Mouse (Mus musculus): ENCODE results near the gene Sh2b1. TPM values are rescaled to one million over a fixed set of nuclear protein-coding genes. Genes with fewer than 3 reads are reported as not detected.

Gene Sh2b1
- polyA plus RNA-seq, 1 experiment from 2014 or later, result 44.6 TPM

DNA sequence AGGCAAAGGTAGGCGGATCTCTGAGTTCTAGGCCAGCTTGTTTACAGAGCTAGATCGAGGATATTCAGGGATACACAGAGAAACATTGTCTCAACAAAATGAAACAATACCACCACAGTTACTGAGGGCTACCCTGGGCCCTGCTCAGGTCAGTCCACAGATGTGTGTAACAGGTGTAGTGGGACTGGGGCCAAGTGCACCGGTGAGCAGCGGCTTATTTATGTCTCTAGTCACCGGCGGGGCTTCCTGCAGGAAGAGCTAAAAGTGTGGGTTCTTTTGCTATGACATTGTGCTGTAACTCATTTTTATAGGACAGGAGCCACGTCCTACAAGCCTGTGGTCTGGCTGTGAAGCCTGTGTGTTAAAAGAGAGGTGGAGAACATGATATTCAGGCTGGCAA, 21.4 kb downstream of the Sh2b1 start:
- Histone ChIP-seq H3K4me1 (ENCODE audit: control insufficient read depth, insufficient read depth, low read length) (no peaks in the 10 kb centered on the region), H3K9ac (ENCODE audit: low read length) (no peak overlapping the region), H3K9me3 (ENCODE audit: control insufficient read depth, low read length) (no peaks in the 10 kb centered on the region), H3K27me3 (ENCODE audit: control insufficient read depth, insufficient read depth, low read length) (no peaks in the 10 kb centered on the region), H3K27ac (ENCODE audit: low read depth, low read length) (no peak overlapping the region), H3K4me3 (ENCODE audit: low read depth, low read length) (no peak overlapping the region), H3K36me3 (ENCODE audit: control insufficient read depth, insufficient read depth, low read length) (no peaks in the 10 kb centered on the region), H3K4me2 (no peak overlapping the region)
- DNase-seq (ENCODE audit: low spot score, missing footprints), result no peak
- ATAC-seq (ENCODE audit: low FRiP score), result no peak
- WGBS, result 86% methylated on average over 7 of the region's 7 CpGs

DNA sequence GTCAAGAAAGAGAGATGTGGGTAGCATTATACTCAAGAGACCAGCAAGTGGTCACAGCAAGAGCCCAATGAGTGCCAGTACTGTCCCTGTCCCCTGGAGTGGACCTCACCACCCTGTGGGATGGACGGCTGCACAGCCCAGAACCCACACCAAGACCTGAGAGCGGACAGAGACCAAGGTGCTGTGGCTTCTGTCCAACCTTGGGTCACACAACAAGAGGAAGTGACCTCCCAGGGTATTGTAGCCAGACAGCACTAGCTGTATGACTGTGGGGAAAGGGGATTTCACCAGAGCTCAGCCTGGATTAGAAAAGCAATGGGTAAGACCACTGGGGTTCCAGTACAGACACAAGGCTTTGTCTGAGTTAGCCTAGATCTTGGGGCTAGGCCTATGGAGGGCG, 23.0 kb downstream of the Sh2b1 start:
- no peaks in the 10 kb centered on the region for H3K4me1 ChIP-seq (ENCODE audit: control insufficient read depth, insufficient read depth, low read length)
- H3K9me3 ChIP-seq (ENCODE audit: control insufficient read depth, low read length), result no peaks in the 10 kb centered on the region
- no peaks in the 10 kb centered on the region for H3K36me3 ChIP-seq (ENCODE audit: control insufficient read depth, insufficient read depth, low read length)
- no peak overlapping the region for H3K9ac ChIP-seq (ENCODE audit: low read length)
- H3K4me3 ChIP-seq (ENCODE audit: low read depth, low read length), result no peak overlapping the region
- ATAC-seq (ENCODE audit: low FRiP score), result no peak
- H3K4me2 ChIP-seq, result no peak overlapping the region
- DNase-seq (ENCODE audit: low spot score, missing footprints), result no peak
- no peak overlapping the region for H3K27ac ChIP-seq (ENCODE audit: low read depth, low read length)
- 86% methylated on average over 3 of the region's 3 CpGs for WGBS
- H3K27me3 ChIP-seq (ENCODE audit: control insufficient read depth, insufficient read depth, low read length), result no peaks in the 10 kb centered on the region

DNA sequence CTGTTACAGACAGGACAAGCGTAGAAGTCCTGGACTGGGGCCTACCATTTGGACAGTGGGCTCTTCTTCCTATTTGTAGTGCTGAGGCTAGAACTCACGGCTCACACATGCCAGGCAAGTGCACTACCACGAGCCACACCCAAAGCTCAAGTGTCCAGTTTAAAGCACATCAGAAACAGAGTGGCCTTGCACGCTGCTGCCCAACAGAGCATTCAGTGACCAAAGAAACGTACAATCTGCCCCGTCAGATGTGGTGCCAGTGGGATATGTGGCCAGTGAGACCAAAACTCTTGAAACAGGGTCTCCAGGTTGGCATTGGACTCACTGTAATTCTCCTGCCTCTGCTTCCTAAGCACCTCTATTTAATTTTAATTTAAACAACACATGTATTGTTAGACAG, 24.6 kb downstream of the Sh2b1 start:
- no peak overlapping the region for H3K27ac ChIP-seq (ENCODE audit: low read depth, low read length)
- no peak for DNase-seq (ENCODE audit: low spot score, missing footprints)
- no peaks in the 10 kb centered on the region for H3K9me3 ChIP-seq (ENCODE audit: control insufficient read depth, low read length)
- H3K4me2 ChIP-seq, result no peak overlapping the region
- H3K9ac ChIP-seq (ENCODE audit: low read length), result no peak overlapping the region
- no peaks in the 10 kb centered on the region for H3K4me1 ChIP-seq (ENCODE audit: control insufficient read depth, insufficient read depth, low read length)
- no peaks in the 10 kb centered on the region for H3K27me3 ChIP-seq (ENCODE audit: control insufficient read depth, insufficient read depth, low read length)
- 90% methylated on average over 6 of the region's 6 CpGs for WGBS
- H3K4me3 ChIP-seq (ENCODE audit: low read depth, low read length), result no peak overlapping the region
- H3K36me3 ChIP-seq (ENCODE audit: control insufficient read depth, insufficient read depth, low read length), result no peaks in the 10 kb centered on the region
- ATAC-seq (ENCODE audit: low FRiP score), result no peak

DNA sequence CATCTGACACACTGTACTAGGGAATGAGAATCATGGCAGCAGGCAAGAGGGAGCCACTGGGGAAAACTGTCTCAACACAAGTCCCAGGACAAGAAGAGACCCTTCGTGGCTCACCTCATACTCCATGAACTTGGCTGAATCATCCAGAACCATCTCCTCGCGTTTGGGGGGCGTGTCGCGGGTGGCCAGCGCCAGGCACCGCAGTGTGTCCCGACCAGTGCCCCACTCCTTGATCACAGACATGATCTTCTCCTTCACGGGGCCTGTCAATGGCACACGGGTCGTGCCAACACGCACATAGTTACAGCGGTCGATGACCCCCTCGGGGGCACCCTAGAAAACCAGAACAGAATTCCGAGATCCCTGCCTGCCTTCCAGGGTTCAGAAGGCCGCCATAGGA, 25.2 kb downstream of the Sh2b1 start:
- H3K9me3 ChIP-seq (ENCODE audit: control insufficient read depth, low read length), result no peaks in the 10 kb centered on the region
- H3K9ac ChIP-seq (ENCODE audit: low read length), result no peak overlapping the region
- DNase-seq (ENCODE audit: low spot score, missing footprints) (no peak), ATAC-seq (ENCODE audit: low FRiP score) (no peak)
- no peaks in the 10 kb centered on the region; the same call in 1 of the 2 replicates for H3K36me3 ChIP-seq (ENCODE audit: control insufficient read depth, insufficient read depth, low read length)
- H3K4me2 ChIP-seq, result no peak overlapping the region
- no peak overlapping the region for H3K4me3 ChIP-seq (ENCODE audit: low read depth, low read length)
- H3K4me1 ChIP-seq (ENCODE audit: control insufficient read depth, insufficient read depth, low read length), result no peaks in the 10 kb centered on the region
- WGBS, result 91% methylated on average over 18 of the region's 18 CpGs
- no peak overlapping the region for H3K27ac ChIP-seq (ENCODE audit: low read depth, low read length)
- no peaks in the 10 kb centered on the region for H3K27me3 ChIP-seq (ENCODE audit: control insufficient read depth, insufficient read depth, low read length)

DNA sequence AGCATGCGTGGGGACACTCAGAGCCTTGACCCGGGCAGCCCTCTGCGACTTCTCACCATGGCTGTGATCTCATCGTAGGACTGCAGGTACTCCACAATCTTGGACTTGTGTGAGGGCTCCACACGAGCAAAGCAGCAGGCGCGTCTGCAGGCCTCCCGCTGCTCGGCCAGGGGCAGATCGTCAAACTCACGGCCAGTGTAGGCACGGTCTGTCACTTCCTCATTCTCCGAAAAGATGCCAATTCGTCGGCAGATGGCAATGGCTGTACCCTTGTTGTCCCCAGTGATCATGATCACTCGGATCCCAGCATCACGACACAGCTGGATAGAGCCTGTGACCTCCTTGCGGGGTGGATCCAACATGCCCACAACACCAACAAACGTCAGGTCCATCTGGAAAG, 26.7 kb downstream of the Sh2b1 start:
- Histone ChIP-seq H3K4me1 (ENCODE audit: control insufficient read depth, insufficient read depth, low read length) (no peaks in the 10 kb centered on the region), H3K9me3 (ENCODE audit: control insufficient read depth, low read length) (no peaks in the 10 kb centered on the region), H3K9ac (ENCODE audit: low read length) (no peak overlapping the region), H3K27ac (ENCODE audit: low read depth, low read length) (no peak overlapping the region), H3K27me3 (ENCODE audit: control insufficient read depth, insufficient read depth, low read length) (no peaks in the 10 kb centered on the region), H3K4me3 (ENCODE audit: low read depth, low read length) (no peak overlapping the region), H3K4me2 (no peak overlapping the region), H3K36me3 (ENCODE audit: control insufficient read depth, insufficient read depth, low read length) (no peaks in the 10 kb centered on the region; the same call in 1 of the 2 replicates)
- no peak for DNase-seq (ENCODE audit: low spot score, missing footprints)
- 91% methylated on average over 19 of the region's 19 CpGs for WGBS
- ATAC-seq (ENCODE audit: low FRiP score), result no peak

DNA sequence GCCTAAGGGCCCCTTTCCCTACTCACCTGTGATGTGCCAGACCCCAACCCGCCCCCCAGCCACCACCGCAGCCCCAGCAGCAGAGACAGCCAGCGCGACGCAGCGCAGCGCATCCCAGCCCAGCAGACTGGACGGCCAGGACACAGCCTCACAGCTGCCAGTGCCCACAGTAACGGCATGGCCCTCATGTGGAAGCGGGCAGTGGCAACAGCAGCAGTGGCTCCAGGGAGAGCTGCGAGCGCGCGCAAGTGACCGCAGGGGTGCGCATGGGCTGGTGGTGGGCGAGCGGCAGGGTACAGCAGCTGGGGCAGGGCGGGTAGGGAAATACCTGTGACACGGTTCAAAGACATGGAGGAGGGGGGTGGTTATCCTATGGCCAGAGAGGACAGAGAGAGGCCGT, 29.0 kb downstream of the Sh2b1 start:
- Histone ChIP-seq H3K36me3 (ENCODE audit: control insufficient read depth, insufficient read depth, low read length) (no peaks in the 10 kb centered on the region; the same call in 1 of the 2 replicates), H3K9me3 (ENCODE audit: control insufficient read depth, low read length) (no peaks in the 10 kb centered on the region), H3K4me2 (no peak overlapping the region), H3K27me3 (ENCODE audit: control insufficient read depth, insufficient read depth, low read length) (no peaks in the 10 kb centered on the region), H3K9ac (ENCODE audit: low read length) (no peak overlapping the region), H3K27ac (ENCODE audit: low read depth, low read length) (no peak overlapping the region), H3K4me3 (ENCODE audit: low read depth, low read length) (no peak overlapping the region), H3K4me1 (ENCODE audit: control insufficient read depth, insufficient read depth, low read length) (no peaks in the 10 kb centered on the region)
- 92% methylated on average over 21 of the region's 21 CpGs for WGBS
- ATAC-seq (ENCODE audit: low FRiP score) (no peak), DNase-seq (ENCODE audit: low spot score, missing footprints) (no peak)

DNA sequence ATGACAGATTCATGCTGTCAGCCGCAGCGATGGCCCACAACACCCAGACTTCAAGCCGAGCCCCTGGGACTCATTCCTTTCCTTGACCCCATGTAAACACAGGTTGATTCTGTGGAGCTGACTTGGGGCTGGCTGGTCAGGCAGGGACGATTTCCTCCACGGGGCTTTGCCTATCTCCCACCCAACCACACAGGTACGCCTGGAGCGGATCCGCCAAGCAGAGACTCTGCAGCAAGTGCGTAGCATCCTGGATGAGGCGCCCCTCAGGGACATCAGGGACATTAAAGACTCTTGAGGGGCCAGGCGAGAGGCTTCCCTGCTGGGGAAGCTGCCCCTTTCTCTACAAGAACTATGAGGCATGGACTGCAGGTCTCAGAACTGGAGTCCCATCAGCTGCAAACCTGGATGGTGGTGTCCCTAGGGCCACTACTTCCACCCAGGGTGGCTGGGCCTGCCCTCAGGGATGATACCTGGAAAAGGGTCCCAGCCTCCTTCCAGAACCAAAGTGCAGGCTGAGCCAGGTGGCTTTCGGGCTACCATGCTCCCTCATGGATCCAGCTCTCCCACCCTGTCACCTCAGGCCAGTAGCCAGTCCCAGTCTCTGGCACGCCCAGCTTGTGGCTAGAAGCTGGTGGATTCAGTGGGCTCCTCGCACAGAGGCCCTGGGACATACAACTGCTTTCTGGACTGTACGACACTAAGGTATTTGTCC, 30.0 kb downstream of the Sh2b1 start:
- Histone ChIP-seq H3K4me3 (ENCODE audit: low read depth, low read length) (no peak overlapping the region), H3K4me2 (no peak overlapping the region), H3K27ac (ENCODE audit: low read depth, low read length) (no peak overlapping the region), H3K36me3 (ENCODE audit: control insufficient read depth, insufficient read depth, low read length) (no peaks in the 10 kb centered on the region; the same call in 1 of the 2 replicates), H3K4me1 (ENCODE audit: control insufficient read depth, insufficient read depth, low read length) (no peaks in the 10 kb centered on the region), H3K9ac (ENCODE audit: low read length) (no peak overlapping the region), H3K9me3 (ENCODE audit: control insufficient read depth, low read length) (no peaks in the 10 kb centered on the region), H3K27me3 (ENCODE audit: control insufficient read depth, insufficient read depth, low read length) (no peaks in the 10 kb centered on the region)
- 93% methylated on average over 15 of the region's 15 CpGs for WGBS
- no peak for ATAC-seq (ENCODE audit: low FRiP score)
- DNase-seq (ENCODE audit: low spot score, missing footprints), result no peak

DNA sequence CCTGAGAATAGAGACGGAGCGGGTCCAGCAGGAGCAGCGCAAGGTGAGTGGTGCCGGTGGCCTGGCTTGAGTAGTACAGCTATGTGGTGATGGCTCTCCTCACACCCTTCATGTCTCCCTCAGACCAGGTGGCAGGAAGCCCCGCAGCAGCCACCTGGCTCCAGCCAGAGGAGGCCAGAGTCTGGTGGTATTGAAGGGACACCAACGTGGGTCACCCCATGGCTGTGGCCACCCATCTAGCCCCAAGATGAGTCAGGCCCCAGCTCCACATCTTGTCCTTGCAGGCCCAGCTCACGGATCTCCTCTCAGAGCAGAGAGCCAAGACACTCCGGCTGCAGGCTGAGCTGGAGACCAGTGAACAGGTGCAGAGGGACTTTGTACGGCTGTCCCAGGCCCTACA, 30.7 kb downstream of the Sh2b1 start:
- H3K36me3 ChIP-seq (ENCODE audit: control insufficient read depth, insufficient read depth, low read length), result no peaks in the 10 kb centered on the region; the same call in 1 of the 2 replicates
- no peaks in the 10 kb centered on the region for H3K9me3 ChIP-seq (ENCODE audit: control insufficient read depth, low read length)
- H3K27ac ChIP-seq (ENCODE audit: low read depth, low read length), result no peak overlapping the region
- no peak overlapping the region for H3K4me2 ChIP-seq
- no peak for ATAC-seq (ENCODE audit: low FRiP score)
- H3K4me3 ChIP-seq (ENCODE audit: low read depth, low read length), result no peak overlapping the region
- 93% methylated on average over 9 of the region's 9 CpGs for WGBS
- H3K27me3 ChIP-seq (ENCODE audit: control insufficient read depth, insufficient read depth, low read length), result no peaks in the 10 kb centered on the region
- no peak for DNase-seq (ENCODE audit: low spot score, missing footprints)
- H3K9ac ChIP-seq (ENCODE audit: low read length), result no peak overlapping the region
- H3K4me1 ChIP-seq (ENCODE audit: control insufficient read depth, insufficient read depth, low read length), result no peaks in the 10 kb centered on the region

DNA sequence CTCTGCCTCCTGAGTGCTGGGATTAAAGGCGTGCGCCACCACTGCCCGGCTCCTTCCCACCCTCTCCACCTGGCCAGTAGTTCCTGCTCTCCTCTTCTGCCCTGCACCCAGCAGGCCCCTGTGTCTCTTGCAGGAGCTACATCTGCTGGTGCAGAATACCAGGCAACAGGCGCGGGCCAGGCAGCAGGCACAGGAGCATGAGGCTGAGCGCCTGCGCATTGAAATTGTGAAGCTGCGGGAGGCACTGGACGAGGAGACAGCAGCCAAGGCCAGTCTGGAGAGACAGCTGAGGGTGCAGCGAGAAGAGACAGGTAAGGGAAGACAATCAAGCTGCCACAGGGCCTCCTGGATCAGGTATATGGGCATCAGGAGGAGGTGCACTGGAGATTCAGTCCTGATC, 31.2 kb downstream of the Sh2b1 start:
- Histone ChIP-seq H3K4me2 (no peak overlapping the region), H3K9ac (ENCODE audit: low read length) (no peak overlapping the region), H3K9me3 (ENCODE audit: control insufficient read depth, low read length) (no peaks in the 10 kb centered on the region), H3K27ac (ENCODE audit: low read depth, low read length) (no peak overlapping the region), H3K27me3 (ENCODE audit: control insufficient read depth, insufficient read depth, low read length) (no peaks in the 10 kb centered on the region), H3K4me1 (ENCODE audit: control insufficient read depth, insufficient read depth, low read length) (no peaks in the 10 kb centered on the region), H3K36me3 (ENCODE audit: control insufficient read depth, insufficient read depth, low read length) (no peaks in the 10 kb centered on the region; the same call in 1 of the 2 replicates), H3K4me3 (ENCODE audit: low read depth, low read length) (no peak overlapping the region)
- no peak for DNase-seq (ENCODE audit: low spot score, missing footprints)
- 91% methylated on average over 10 of the region's 10 CpGs for WGBS
- ATAC-seq (ENCODE audit: low FRiP score), result no peak

Data from midbrain, embryonic 11.5 days (tissue).